Mouse (Mus musculus) lung, postnatal 0 days (tissue): ENCODE results near the gene Epb41l3. TPM values are rescaled to one million over a fixed set of nuclear protein-coding genes. Genes with fewer than 3 reads are reported as not detected.

ENCODE experiments used
- ATAC-seq: fragments of 200-750 bp; cut with Nextera tagmentation; 2 replicates; pipeline ENCODE4 v1.8.0; 2017; ENCODE audit warnings: moderate library complexity
- DNase-seq: peaks from one replicate; pipeline ENCODE4 v3.0.0-alpha.2; 2016; ENCODE audit warnings: low spot score
- H3K27ac ChIP-seq: fragments of 300-500 bp; sonication (generic); 2 replicates; pipeline ENCODE4 v1.5.1; 2014; ENCODE audit warnings: antibody characterized with exemption, mild to moderate bottlenecking, low read length, mixed read lengths
- H3K27me3 ChIP-seq: fragments of 300-500 bp; sonication (generic); replicated peaks from 2 replicates; pipeline ENCODE4 v1.6.1; 2014; ENCODE audit warnings: low read length, mixed read lengths; ENCODE audit not compliant: insufficient read depth
- H3K36me3 ChIP-seq: fragments of 300-500 bp; sonication (generic); 2 replicates; pipeline ENCODE4 v1.6.1; 2014; ENCODE audit warnings: low read length, mixed read lengths; ENCODE audit not compliant: insufficient read depth
- H3K4me1 ChIP-seq: fragments of 300-500 bp; sonication (generic); 2 replicates; pipeline ENCODE4 v1.6.1; 2014; ENCODE audit warnings: antibody characterized with exemption, low read depth, low read length, mixed read lengths; ENCODE audit not compliant: insufficient read depth
- H3K4me2 ChIP-seq: fragments of 300-500 bp; sonication (generic); replicated peaks from 2 replicates; pipeline ENCODE4 v1.6.1; 2014; ENCODE audit warnings: low read depth, mild to moderate bottlenecking, low read length, moderate library complexity, mixed read lengths
- H3K4me3 ChIP-seq: fragments of 300-500 bp; sonication (generic); 2 replicates; pipeline ENCODE4 v1.5.1; 2014; ENCODE audit warnings: low read depth, low read length
- H3K9ac ChIP-seq: fragments of 300-500 bp; sonication (generic); replicated peaks from 2 replicates; pipeline ENCODE4 v1.6.1; 2014; ENCODE audit warnings: low read depth, mild to moderate bottlenecking
- H3K9me3 ChIP-seq: fragments of 300-500 bp; sonication (generic); 2 replicates; pipeline ENCODE4 v1.6.1; 2016; ENCODE audit warnings: low read length, mixed read lengths
- CTCF ChIP-seq: IDR thresholded peaks from 2 replicates; pipeline ENCODE4 v1.5.1; 2016; ENCODE audit warnings: antibody characterized with exemption, mild to moderate bottlenecking
- EP300 ChIP-seq: IDR thresholded peaks from 2 replicates; pipeline ENCODE4 v1.6.1; 2016; ENCODE audit warnings: antibody characterized with exemption, mild to moderate bottlenecking, control low read depth
- WGBS: fragments of 180-500 bp; shearing (Covaris S2); extraction: QIAGEN DNeasy Blood & Tissue Kit; methylation state at CpG from one replicate; pipeline ENCODE4 v1.1.7; 2014; 5-methylcytosine and 5-hydroxymethylcytosine counted together
- polyA plus RNA-seq: library from polyadenylated mRNA; unstranded; fragments of >200 nt; fragmentation: Nextera tagmentation; extraction: Ambion mirVana; gene quantifications from 2 replicates; pipeline ENCODE4 v1.2.1, GENCODE M21; 2015

Epb41l3 gene
- polyA plus RNA-seq, 1 experiment from 2014 or later, result 10.0 TPM

DNA sequence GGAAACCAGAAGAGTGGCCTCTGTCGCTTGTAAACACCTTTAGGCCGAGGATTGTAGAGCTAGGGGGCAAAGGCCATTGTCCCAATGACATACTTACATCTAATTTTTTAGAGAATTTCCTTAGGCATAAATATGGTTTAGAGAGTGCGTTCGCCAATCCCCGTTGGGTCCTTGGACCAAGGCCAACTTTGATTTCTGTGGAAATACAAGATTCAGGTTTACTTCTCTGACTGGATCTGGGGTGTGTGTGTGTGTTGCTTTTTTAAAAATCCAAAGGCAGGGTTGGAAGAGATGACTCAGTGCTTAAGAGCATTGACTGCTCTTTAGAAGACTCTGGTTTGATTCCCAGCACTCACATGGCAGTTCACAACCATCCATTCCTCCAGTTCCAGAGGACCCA, 83.2 kb downstream of the Epb41l3 start:
- no peaks in the 10 kb centered on the region for H3K9me3 ChIP-seq
- WGBS, result 64% methylated on average over 5 of the region's 5 CpGs
- no peak overlapping the region for H3K27ac ChIP-seq
- no peak overlapping the region for H3K4me2 ChIP-seq
- no peaks in the 10 kb centered on the region for H3K4me1 ChIP-seq
- no peaks in the 10 kb centered on the region for H3K36me3 ChIP-seq
- H3K9ac ChIP-seq, result no peak overlapping the region
- no peak for DNase-seq
- no peak overlapping the region for H3K4me3 ChIP-seq
- H3K27me3 ChIP-seq, result 0 out of 2 replicates have a peak, but pooled peaks cover 3% of the 10 kb centered on the region
- TF ChIP-seq CTCF (no peak), EP300 (no peak)
- no peak for ATAC-seq

DNA sequence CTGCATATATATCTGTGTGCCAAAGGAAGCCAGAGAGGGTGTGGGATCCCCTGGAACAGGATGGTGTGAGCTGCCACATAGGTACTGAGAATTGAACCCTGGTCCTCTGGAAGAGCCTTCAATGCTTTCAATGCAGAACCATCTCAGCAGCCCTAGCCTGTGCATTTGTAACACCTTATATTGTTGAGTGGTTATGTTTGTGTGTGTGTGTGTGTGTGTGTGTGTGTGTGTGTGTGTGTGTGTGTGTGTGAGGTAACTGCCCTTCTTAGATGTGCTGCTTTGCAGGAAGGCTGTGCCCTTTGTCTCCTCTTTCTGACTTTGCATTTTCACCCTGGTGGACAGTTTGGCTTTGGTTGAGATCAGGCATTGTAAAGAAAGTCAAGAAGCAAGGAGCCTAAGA, 87.2 kb downstream of the Epb41l3 start:
- H3K9me3 ChIP-seq, result no peaks in the 10 kb centered on the region
- no peaks in the 10 kb centered on the region for H3K4me1 ChIP-seq
- H3K36me3 ChIP-seq, result no peaks in the 10 kb centered on the region
- H3K27ac ChIP-seq, result no peak overlapping the region
- no peaks in the 10 kb centered on the region for H3K27me3 ChIP-seq
- no peak overlapping the region for H3K9ac ChIP-seq
- ATAC-seq (no peak), DNase-seq (no peak)
- no peak overlapping the region for H3K4me2 ChIP-seq
- H3K4me3 ChIP-seq, result no peak overlapping the region
- TF ChIP-seq CTCF (no peak), EP300 (no peak)

GRCm38 (mm10) chr17:69176949-69177501, 101.5 kb downstream of the Epb41l3 start:
- Histone ChIP-seq H3K4me1 (no peaks in the 10 kb centered on the region), H3K9ac (no peak overlapping the region), H3K9me3 (no peaks in the 10 kb centered on the region), H3K36me3 (no peaks in the 10 kb centered on the region), H3K27ac (no peak overlapping the region), H3K4me3 (no peak overlapping the region), H3K4me2 (no peak overlapping the region), H3K27me3 (no peaks in the 10 kb centered on the region)
- 58% methylated on average over 16 of the region's 16 CpGs for WGBS
- ATAC-seq (no peak), DNase-seq (no peak)
- TF ChIP-seq EP300, result no peak
- no peak for TF ChIP-seq CTCF

- H3K9me3 ChIP-seq, result no peaks in the 10 kb centered on the region
- H3K36me3 ChIP-seq, result no peaks in the 10 kb centered on the region
- ATAC-seq, result no peak
- no peak overlapping the region for H3K27ac ChIP-seq
- 83% methylated on average over 5 of the region's 5 CpGs for WGBS
- H3K4me1 ChIP-seq, result no peaks in the 10 kb centered on the region
- no peaks in the 10 kb centered on the region for H3K27me3 ChIP-seq
- H3K9ac ChIP-seq, result no peak overlapping the region
- no peak for TF ChIP-seq CTCF
- no peak for TF ChIP-seq EP300
- no peak overlapping the region for H3K4me3 ChIP-seq
- DNase-seq, result no peak
- no peak overlapping the region for H3K4me2 ChIP-seq
Observed at GRCm38 (mm10) chr17:69177954-69178353, 102.5 kb downstream of the Epb41l3 start.

DNA sequence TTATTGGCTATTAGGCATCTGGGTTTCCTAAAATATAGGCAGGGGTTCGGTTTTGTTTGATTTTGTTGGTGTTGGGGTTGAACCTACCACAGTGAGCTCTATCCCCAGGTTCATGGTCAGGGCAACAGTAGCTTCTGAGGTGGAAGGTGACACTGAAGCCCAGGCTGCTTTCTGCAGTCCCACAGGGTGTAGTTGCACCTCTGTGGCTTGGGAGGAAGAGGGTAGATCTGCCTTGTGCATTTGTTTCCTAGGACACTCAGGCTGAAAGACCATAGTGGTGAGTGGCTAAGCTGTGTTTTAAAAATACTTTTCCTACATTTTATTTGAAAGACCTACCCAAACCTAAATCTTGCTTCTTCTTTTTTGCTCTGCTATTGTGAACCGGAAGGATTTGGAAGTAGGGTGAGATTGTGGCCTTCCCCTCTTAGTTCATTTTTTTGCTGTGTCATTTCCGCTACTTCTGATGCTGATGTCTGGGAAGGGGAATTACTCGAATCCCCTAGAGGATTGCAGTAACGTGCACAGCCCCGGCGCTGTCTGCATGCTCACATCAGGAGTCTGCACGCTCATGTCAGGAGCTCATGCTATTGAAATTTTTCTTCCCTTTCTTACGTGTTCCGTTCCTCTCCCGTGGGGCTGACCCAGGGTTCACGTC, 105.5 kb downstream of the Epb41l3 start:
- ATAC-seq (peak; percentile 47), DNase-seq (peak; percentile 22)
- no peak overlapping the region for H3K4me2 ChIP-seq
- H3K9ac ChIP-seq, result no peak overlapping the region
- H3K9me3 ChIP-seq, result no peaks in the 10 kb centered on the region
- H3K27me3 ChIP-seq, result no peaks in the 10 kb centered on the region
- no peaks in the 10 kb centered on the region for H3K4me1 ChIP-seq
- no peaks in the 10 kb centered on the region for H3K36me3 ChIP-seq
- WGBS, result 30% methylated on average over 12 of the region's 12 CpGs
- H3K4me3 ChIP-seq, result no peak overlapping the region
- no peak for TF ChIP-seq CTCF
- no peak for TF ChIP-seq EP300
- H3K27ac ChIP-seq, result no peak overlapping the region

DNA sequence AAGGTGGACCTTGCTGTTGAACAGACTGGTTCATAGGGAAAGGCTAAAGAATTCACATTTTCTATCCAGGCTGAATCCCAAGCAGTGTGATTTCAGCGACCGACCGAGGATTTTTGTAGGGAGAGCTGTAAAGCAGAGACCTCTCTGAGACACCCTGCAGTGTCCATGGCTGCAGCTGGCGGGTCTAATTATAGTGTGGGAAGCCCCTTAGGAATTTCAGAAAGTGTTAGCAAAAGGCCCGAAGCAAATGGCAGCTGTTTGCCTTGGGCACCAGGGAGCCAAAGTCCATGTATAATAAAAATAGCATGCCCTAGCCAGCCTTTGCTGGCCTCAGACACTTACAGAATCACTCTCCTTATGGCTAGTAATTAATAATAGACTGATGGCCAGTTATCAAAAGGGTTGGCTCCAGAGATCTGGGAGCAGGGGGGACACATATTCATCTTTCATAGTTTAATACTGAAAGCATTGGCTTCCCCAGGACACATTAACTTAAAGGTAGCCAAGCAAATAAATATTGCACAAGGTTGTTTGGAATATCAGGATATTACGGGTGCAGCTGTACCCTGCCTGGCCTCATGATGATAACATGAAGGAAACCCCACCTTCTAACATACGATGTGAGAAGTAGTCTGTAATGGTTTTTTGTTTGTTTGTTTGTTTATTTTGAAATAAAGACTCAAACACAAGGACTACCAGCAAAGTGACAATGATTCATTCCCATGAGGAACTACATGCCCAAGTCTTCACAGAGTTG, 106.3 kb downstream of the Epb41l3 start:
- Histone ChIP-seq H3K27me3 (no peaks in the 10 kb centered on the region), H3K36me3 (no peaks in the 10 kb centered on the region), H3K27ac (no peak overlapping the region), H3K9me3 (no peaks in the 10 kb centered on the region), H3K4me2 (no peak overlapping the region), H3K4me1 (no peaks in the 10 kb centered on the region), H3K9ac (no peak overlapping the region), H3K4me3 (no peak overlapping the region)
- DNase-seq (no peak), ATAC-seq (no peak)
- 36% methylated on average over 7 of the region's 7 CpGs for whole genome bisulfite sequencing
- TF ChIP-seq EP300, result no peak
